Mouse (Mus musculus): ENCODE data around the gene Ltbp2. TPM values are rescaled to one million over a fixed set of nuclear protein-coding genes. Genes with fewer than 3 reads are reported as not detected.
A peak's percentile ranks its signal among the peaks of the same experiment; 100 is the strongest.

Gene Ltbp2
- polyA plus RNA-seq, 1 experiment from 2014 or later, result 0.11 TPM

- WGBS, result 81% methylated on average over 9 of the region's 9 CpGs
- H3K4me3 ChIP-seq, result no peak overlapping the region
- no peaks in the 10 kb centered on the region for H3K27me3 ChIP-seq (ENCODE audit: low read depth, poor library complexity, severe bottlenecking)
These were observed 10.9 kb downstream of the Ltbp2 start for GRCm38 (mm10) chr12:84865431-84865830.

GRCm38 (mm10) chr12:84864801-84865200 lies 11.5 kb downstream of the Ltbp2 start:
- WGBS, result 80% methylated on average over 7 of the region's 7 CpGs
- Histone ChIP-seq H3K27me3 (ENCODE audit: low read depth, poor library complexity, severe bottlenecking) (no peaks in the 10 kb centered on the region), H3K36me3 (no peaks in the 10 kb centered on the region), H3K4me3 (no peak overlapping the region), H3K27ac (replicated peaks) (no peak overlapping the region), H3K4me1 (no peaks in the 10 kb centered on the region), H3K9me3 (replicated peaks) (no peaks in the 10 kb centered on the region)
- no peak for DNase-seq (ENCODE audit: low spot score)

More at GRCm38 (mm10) chr12:84865431-84865830, 10.9 kb downstream of the Ltbp2 start:
- no peak for DNase-seq (ENCODE audit: low spot score)
- Histone ChIP-seq H3K36me3 (no peaks in the 10 kb centered on the region), H3K27ac (replicated peaks) (no peak overlapping the region), H3K4me1 (no peaks in the 10 kb centered on the region), H3K9me3 (replicated peaks) (no peaks in the 10 kb centered on the region)

- H3K27ac ChIP-seq (replicated peaks), result no peak overlapping the region
- DNase-seq (ENCODE audit: low spot score), result no peak
- peaks cover 4% of the 10 kb centered on the region; the same call in 1 of the 2 replicates for H3K4me1 ChIP-seq
- no peaks in the 10 kb centered on the region for H3K9me3 ChIP-seq (replicated peaks)
- no peaks in the 10 kb centered on the region for H3K36me3 ChIP-seq
- no peak overlapping the region for H3K4me3 ChIP-seq
- 87% methylated on average over 5 of the region's 5 CpGs for WGBS
- no peaks in the 10 kb centered on the region for H3K27me3 ChIP-seq (ENCODE audit: low read depth, poor library complexity, severe bottlenecking)
These were observed 13.1 kb downstream of the Ltbp2 start for GRCm38 (mm10) chr12:84863196-84863595.

GRCm38 (mm10) chr12:84862136-84862910 lies 14.0 kb downstream of the Ltbp2 start:
- H3K4me1 ChIP-seq, result peaks cover 7% of the 10 kb centered on the region; the same call in 1 of the 2 replicates
- H3K27ac ChIP-seq (replicated peaks), result no peak overlapping the region
- no peaks in the 10 kb centered on the region for H3K9me3 ChIP-seq (replicated peaks)
- no peaks in the 10 kb centered on the region for H3K36me3 ChIP-seq
- H3K4me3 ChIP-seq, result no peak overlapping the region
- no peak for DNase-seq (ENCODE audit: low spot score)
- H3K27me3 ChIP-seq (ENCODE audit: low read depth, poor library complexity, severe bottlenecking), result no peaks in the 10 kb centered on the region
- 89% methylated on average over 14 of the region's 14 CpGs for WGBS

- 66% methylated on average over 17 of the region's 17 CpGs for WGBS
- peak; percentile 24 for DNase-seq (ENCODE audit: low spot score)
- Histone ChIP-seq H3K4me3 (no peak overlapping the region), H3K9me3 (replicated peaks) (no peaks in the 10 kb centered on the region), H3K27ac (replicated peaks) (no peak overlapping the region), H3K4me1 (peaks cover 7% of the 10 kb centered on the region; the same call in 1 of the 2 replicates), H3K36me3 (no peaks in the 10 kb centered on the region), H3K27me3 (ENCODE audit: low read depth, poor library complexity, severe bottlenecking) (no peaks in the 10 kb centered on the region)
These were observed 17.9 kb downstream of the Ltbp2 start for GRCm38 (mm10) chr12:84858149-84859113.

GRCm38 (mm10) chr12:84857706-84858105 lies 18.6 kb downstream of the Ltbp2 start:
- H3K9me3 ChIP-seq (replicated peaks), result no peaks in the 10 kb centered on the region
- H3K36me3 ChIP-seq, result no peaks in the 10 kb centered on the region
- H3K4me3 ChIP-seq, result no peak overlapping the region
- peaks cover 7% of the 10 kb centered on the region; the same call in 1 of the 2 replicates for H3K4me1 ChIP-seq
- no peak for DNase-seq (ENCODE audit: low spot score)
- no peaks in the 10 kb centered on the region for H3K27me3 ChIP-seq (ENCODE audit: low read depth, poor library complexity, severe bottlenecking)
- no peak overlapping the region for H3K27ac ChIP-seq (replicated peaks)
- WGBS, result 70% methylated on average over 4 of the region's 4 CpGs

- WGBS, result 86% methylated on average over 8 of the region's 8 CpGs
- Histone ChIP-seq H3K4me1 (peaks cover 7% of the 10 kb centered on the region; the same call in 1 of the 2 replicates), H3K4me3 (no peak overlapping the region), H3K27me3 (ENCODE audit: low read depth, poor library complexity, severe bottlenecking) (no peaks in the 10 kb centered on the region), H3K9me3 (replicated peaks) (no peaks in the 10 kb centered on the region), H3K36me3 (no peaks in the 10 kb centered on the region), H3K27ac (replicated peaks) (no peak overlapping the region)
- no peak for DNase-seq (ENCODE audit: low spot score)
These were observed 19.8 kb downstream of the Ltbp2 start for GRCm38 (mm10) chr12:84856532-84856931.

GRCm38 (mm10) chr12:84855084-84855625 lies 21.2 kb downstream of the Ltbp2 start:
- WGBS, result 92% methylated on average over 4 of the region's 4 CpGs
- H3K27ac ChIP-seq (replicated peaks), result no peak overlapping the region
- DNase-seq (ENCODE audit: low spot score), result no peak

GRCm38 (mm10) chr12:84854392-84855033 lies 21.8 kb downstream of the Ltbp2 start:
- peaks cover 7% of the 10 kb centered on the region; the same call in 1 of the 2 replicates for H3K4me1 ChIP-seq
- no peaks in the 10 kb centered on the region for H3K36me3 ChIP-seq
- H3K27ac ChIP-seq (replicated peaks), result no peak overlapping the region
- no peaks in the 10 kb centered on the region for H3K9me3 ChIP-seq (replicated peaks)
- WGBS, result 87% methylated on average over 4 of the region's 4 CpGs
- no peak for DNase-seq (ENCODE audit: low spot score)
- H3K27me3 ChIP-seq (ENCODE audit: low read depth, poor library complexity, severe bottlenecking), result no peaks in the 10 kb centered on the region
- no peak overlapping the region for H3K4me3 ChIP-seq

More at GRCm38 (mm10) chr12:84855084-84855625, 21.2 kb downstream of the Ltbp2 start:
- Histone ChIP-seq H3K9me3 (replicated peaks) (no peaks in the 10 kb centered on the region), H3K4me3 (no peak overlapping the region), H3K4me1 (peaks cover 7% of the 10 kb centered on the region; the same call in 1 of the 2 replicates), H3K36me3 (no peaks in the 10 kb centered on the region), H3K27me3 (ENCODE audit: low read depth, poor library complexity, severe bottlenecking) (no peaks in the 10 kb centered on the region)

- Histone ChIP-seq H3K4me1 (peaks cover 8% of the 10 kb centered on the region; the same call in 1 of the 2 replicates), H3K9me3 (replicated peaks) (no peaks in the 10 kb centered on the region), H3K27me3 (ENCODE audit: low read depth, poor library complexity, severe bottlenecking) (no peaks in the 10 kb centered on the region), H3K36me3 (no peaks in the 10 kb centered on the region), H3K27ac (replicated peaks) (no peak overlapping the region), H3K4me3 (no peak overlapping the region)
- 63% methylated on average over 11 of the region's 11 CpGs for WGBS
- DNase-seq (ENCODE audit: low spot score), result no peak
These were observed 24.8 kb downstream of the Ltbp2 start for GRCm38 (mm10) chr12:84851403-84852040.

- 82% methylated on average over 6 of the region's 6 CpGs for WGBS
- H3K4me3 ChIP-seq, result no peak overlapping the region
- no peak overlapping the region for H3K27ac ChIP-seq (replicated peaks)
- H3K9me3 ChIP-seq (replicated peaks), result no peaks in the 10 kb centered on the region
- no peaks in the 10 kb centered on the region for H3K36me3 ChIP-seq
- no peaks in the 10 kb centered on the region for H3K27me3 ChIP-seq (ENCODE audit: low read depth, poor library complexity, severe bottlenecking)
- DNase-seq (ENCODE audit: low spot score), result no peak
- H3K4me1 ChIP-seq, result peaks cover 8% of the 10 kb centered on the region; the same call in 1 of the 2 replicates
These were observed 28.4 kb downstream of the Ltbp2 start for GRCm38 (mm10) chr12:84847882-84848281.
